Mouse (Mus musculus) adrenal gland, postnatal 14 days (tissue): ENCODE data around the gene Hus1. TPM values are rescaled to one million over a fixed set of nuclear protein-coding genes. Genes with fewer than 3 reads are reported as not detected.

ENCODE experiments used
- DNase-seq: peaks from one replicate; pipeline ENCODE4 v3.0.0; 2021; ENCODE audit warnings: mixed read lengths
- total RNA-seq: library from RNA; stranded (reverse); gene quantifications from 2 replicates; pipeline ENCODE4 v1.2.3, GENCODE M21; 2021

Gene Hus1
- total RNA-seq, 1 experiment from 2014 or later, result 9.1 TPM

- peak; percentile 87 for DNase-seq
Observed at GRCm38 (mm10) chr11:8983237-8983861, 27.6 kb downstream of the Hus1 start.

- no peak for DNase-seq
Observed at GRCm38 (mm10) chr11:8978154-8978553, 32.8 kb downstream of the Hus1 start.

GRCm38 (mm10) chr11:8973166-8973565 lies 37.8 kb downstream of the Hus1 start, which contains the start of gene Pkd1l1:
Gene Pkd1l1 (minus strand): TSS chr11:8973266.
- DNase-seq, result no peak

- no peak for DNase-seq
Observed at GRCm38 (mm10) chr11:8972093-8972492, 38.9 kb downstream of the Hus1 start.

GRCm38 (mm10) chr11:8970509-8970908 lies 40.5 kb downstream of the Hus1 start:
- DNase-seq, result no peak

DNA sequence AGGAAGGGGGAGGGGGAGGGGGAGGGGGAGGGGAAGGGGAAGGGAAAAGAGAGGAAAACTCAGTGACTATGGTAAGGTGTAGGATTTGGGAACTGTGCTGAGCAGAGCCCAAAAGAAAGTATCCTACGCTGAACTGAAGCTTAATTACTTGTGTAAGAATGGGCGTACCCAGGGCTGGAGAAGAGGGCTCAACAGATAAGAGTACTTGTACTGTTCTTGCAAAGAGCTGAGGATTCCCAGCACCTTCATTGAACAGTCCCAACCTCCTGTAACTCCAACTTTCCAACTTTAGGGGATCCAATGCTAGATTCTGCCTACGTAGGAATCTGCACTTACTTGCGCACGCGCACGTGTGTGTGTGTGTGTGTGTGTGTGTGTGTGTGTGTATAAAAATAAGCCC lies 42.9 kb downstream of the Hus1 start:
- no peak for DNase-seq

- DNase-seq, result no peak
Observed at GRCm38 (mm10) chr11:8958572-8958971, 52.4 kb downstream of the Hus1 start.

- DNase-seq, result peak; percentile 20
Observed at GRCm38 (mm10) chr11:8958108-8958507, 52.9 kb downstream of the Hus1 start.

GRCm38 (mm10) chr11:8957023-8957422 lies 54.0 kb downstream of the Hus1 start:
- DNase-seq, result no peak

DNA sequence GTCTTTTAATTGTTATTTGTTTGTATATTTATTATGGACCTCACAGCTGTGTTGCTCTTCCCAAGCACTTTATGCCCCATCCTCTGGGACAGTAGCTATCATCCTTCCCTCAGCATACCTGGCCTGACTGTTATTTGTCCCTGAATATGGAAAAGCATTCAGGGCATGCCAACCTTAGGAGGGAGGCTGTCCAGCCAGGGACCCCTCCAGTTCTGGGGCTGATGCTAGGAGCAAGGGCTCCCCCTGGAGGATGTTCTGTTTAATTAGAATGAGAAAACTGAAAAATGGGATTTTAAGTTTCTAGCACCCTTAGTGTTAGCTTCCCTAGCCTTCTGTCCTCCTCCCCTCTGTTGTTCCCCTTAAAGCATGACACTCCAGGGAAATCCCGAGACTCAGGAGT lies 55.3 kb downstream of the Hus1 start:
- DNase-seq, result peak; percentile 39

- no peak for DNase-seq
Observed at GRCm38 (mm10) chr11:8949765-8950430, 61.1 kb downstream of the Hus1 start.

GRCm38 (mm10) chr11:8948871-8949270 lies 62.1 kb downstream of the Hus1 start:
- no peak for DNase-seq

DNA sequence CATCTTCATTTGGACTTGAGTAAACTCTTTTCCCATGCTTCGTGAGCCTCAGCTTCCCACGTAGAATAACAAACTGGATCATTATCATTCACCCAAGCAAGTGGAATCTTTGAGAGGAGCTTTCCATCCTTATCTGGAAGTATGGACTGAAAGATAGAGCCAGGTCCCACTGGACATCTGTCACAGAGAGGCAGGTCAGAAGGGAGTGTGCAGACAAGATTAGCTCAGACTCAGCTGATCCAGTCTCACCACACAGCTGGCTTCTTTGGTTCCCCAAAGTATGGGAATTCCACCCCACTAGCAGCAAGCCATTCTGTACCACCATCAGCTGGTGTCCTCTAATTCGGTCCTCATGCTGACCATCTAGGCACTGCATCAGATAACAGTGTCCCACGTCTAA lies 66.9 kb downstream of the Hus1 start:
- DNase-seq, result no peak

Other genes starting within 250 kb of the Hus1 start
- gene Pkd1l1, start 37.9 kb downstream of the Hus1 start, total RNA-seq, result 0.07 and 0.08 TPM in 2 replicates
- not detected in 2 replicates for gene Gm11992, start 37.4 kb upstream of the Hus1 start, total RNA-seq
- gene Sun3, start 37.8 kb upstream of the Hus1 start, total RNA-seq, result not detected in 2 replicates
- 5.3 and 6.6 TPM in 2 replicates for gene Upp1, start 106.9 kb upstream of the Hus1 start, total RNA-seq
- gene Abca13, start 180.8 kb upstream of the Hus1 start, total RNA-seq, result 0.04 TPM in 1 of 2 replicates, not detected in the other